Mouse (Mus musculus) forebrain, embryonic 14.5 days (tissue): Measurements from ENCODE around the gene Gramd1b. TPM values are rescaled to one million over a fixed set of nuclear protein-coding genes. Genes with fewer than 3 reads are reported as not detected.

Source experiments
- ATAC-seq: fragments of 200-750 bp; cut with Nextera tagmentation; 2 replicates; pipeline ENCODE4 v1.8.0; 2017; ENCODE audit warnings: mild to moderate bottlenecking, moderate library complexity
- DNase-seq: peaks from one replicate; pipeline ENCODE4 v3.0.0-alpha.2; 2015; ENCODE audit warnings: low spot score
- H3K27ac ChIP-seq: fragments of 300-500 bp; sonication (generic); 2 replicates; pipeline ENCODE4 v1.5.1; 2014; ENCODE audit warnings: low read depth, mild to moderate bottlenecking, control low read depth, low read length, moderate library complexity
- H3K27me3 ChIP-seq: fragments of 300-500 bp; sonication (generic); replicated peaks from 2 replicates; pipeline ENCODE4 v1.6.1; 2014; ENCODE audit warnings: low read length, control low read depth, mixed read lengths; ENCODE audit not compliant: control insufficient read depth, insufficient read depth
- H3K36me3 ChIP-seq: fragments of 300-500 bp; sonication (generic); 2 replicates; pipeline ENCODE4 v1.6.1; 2014; ENCODE audit warnings: low read length, control low read depth; ENCODE audit not compliant: control insufficient read depth, insufficient read depth
- H3K4me1 ChIP-seq: fragments of 300-500 bp; sonication (generic); 2 replicates; pipeline ENCODE4 v1.6.1; 2014; ENCODE audit warnings: antibody characterized with exemption, low read length, control low read depth; ENCODE audit not compliant: control insufficient read depth, insufficient read depth
- H3K4me2 ChIP-seq: fragments of 300-500 bp; sonication (generic); 2 replicates; pipeline ENCODE4 v1.6.1; 2014; ENCODE audit warnings: mild to moderate bottlenecking, control low read depth, low read length
- H3K4me3 ChIP-seq: fragments of 300-500 bp; sonication (generic); 2 replicates; pipeline ENCODE4 v1.5.1; 2014; ENCODE audit warnings: low read depth, low read length, control low read depth
- H3K9ac ChIP-seq: fragments of 300-500 bp; sonication (generic); 2 replicates; pipeline ENCODE4 v1.6.1; 2014; ENCODE audit warnings: mild to moderate bottlenecking, low read length, control low read depth, moderate library complexity
- H3K9me3 ChIP-seq: fragments of 300-500 bp; sonication (generic); replicated peaks from 2 replicates; pipeline ENCODE4 v1.6.1; 2016; ENCODE audit warnings: low read length, control low read depth, mixed read lengths; ENCODE audit not compliant: control insufficient read depth
- WGBS: fragments of 180-500 bp; shearing (Covaris S2); extraction: QIAGEN DNeasy Blood & Tissue Kit; methylation state at CpG from one replicate; pipeline ENCODE4 v1.1.7; 2014; 5-methylcytosine and 5-hydroxymethylcytosine counted together
- polyA plus RNA-seq: library from polyadenylated mRNA; unstranded; fragments of >200 nt; fragmentation: Nextera tagmentation; extraction: Ambion mirVana; gene quantifications from 2 replicates; pipeline ENCODE4 v1.2.1, GENCODE M21; 2014

Gene Gramd1b
- polyA plus RNA-seq, 1 experiment from 2014 or later: 8.6 TPM

GRCm38 (mm10) chr9:40322372-40322771, 208.8 kb downstream of the Gramd1b start:
- Histone ChIP-seq H3K4me3 (no peak overlapping the region), H3K9ac (no peak overlapping the region), H3K27me3 (no peaks in the 10 kb centered on the region), H3K36me3 (peaks cover 12% of the 10 kb centered on the region), H3K27ac (no peak overlapping the region), H3K4me2 (no peak overlapping the region), H3K4me1 (no peaks in the 10 kb centered on the region), H3K9me3 (no peaks in the 10 kb centered on the region)
- 91% methylated on average over 3 of the region's 3 CpGs for WGBS
- no peak for DNase-seq
- ATAC-seq: no peak

GRCm38 (mm10) chr9:40321668-40322003, 209.5 kb downstream of the Gramd1b start:
- 87% methylated on average over 3 of the region's 3 CpGs for WGBS
- Histone ChIP-seq H3K27me3 (no peaks in the 10 kb centered on the region), H3K9me3 (no peaks in the 10 kb centered on the region), H3K4me1 (no peaks in the 10 kb centered on the region), H3K9ac (no peak overlapping the region), H3K27ac (no peak overlapping the region), H3K36me3 (peaks cover 17% of the 10 kb centered on the region), H3K4me2 (no peak overlapping the region), H3K4me3 (no peak overlapping the region)
- no peak for DNase-seq
- no peak for ATAC-seq

GRCm38 (mm10) chr9:40320879-40321667, 210.1 kb downstream of the Gramd1b start:
- H3K36me3 ChIP-seq: peaks cover 17% of the 10 kb centered on the region
- DNase-seq: no peak
- no peak for ATAC-seq
- H3K4me3 ChIP-seq: no peak overlapping the region
- no peak overlapping the region for H3K4me2 ChIP-seq
- no peak overlapping the region for H3K9ac ChIP-seq
- H3K27ac ChIP-seq: no peak overlapping the region
- no peaks in the 10 kb centered on the region for H3K9me3 ChIP-seq
- H3K4me1 ChIP-seq: no peaks in the 10 kb centered on the region
- 58% methylated on average over 12 of the region's 12 CpGs for WGBS
- H3K27me3 ChIP-seq: no peaks in the 10 kb centered on the region

- Histone ChIP-seq H3K4me1 (no peaks in the 10 kb centered on the region), H3K9me3 (no peaks in the 10 kb centered on the region), H3K4me3 (no peak overlapping the region), H3K4me2 (no peak overlapping the region), H3K36me3 (peaks cover 20% of the 10 kb centered on the region), H3K27ac (no peak overlapping the region), H3K27me3 (no peaks in the 10 kb centered on the region), H3K9ac (no peak overlapping the region)
- 92% methylated on average over 8 of the region's 8 CpGs for WGBS
- ATAC-seq (no peak), DNase-seq (no peak)
These were observed 210.8 kb downstream of the Gramd1b start for GRCm38 (mm10) chr9:40320405-40320804.

GRCm38 (mm10) chr9:40318771-40319170, 212.4 kb downstream of the Gramd1b start:
- WGBS: 91% methylated on average over 5 of the region's 5 CpGs
- Histone ChIP-seq H3K36me3 (peaks cover 31% of the 10 kb centered on the region), H3K4me1 (no peaks in the 10 kb centered on the region), H3K4me3 (no peak overlapping the region), H3K27ac (no peak overlapping the region), H3K9me3 (no peaks in the 10 kb centered on the region), H3K27me3 (no peaks in the 10 kb centered on the region), H3K4me2 (no peak overlapping the region), H3K9ac (no peak overlapping the region)
- no peak for ATAC-seq
- no peak for DNase-seq

- DNase-seq (no peak), ATAC-seq (no peak)
- Histone ChIP-seq H3K27me3 (no peaks in the 10 kb centered on the region), H3K4me1 (no peaks in the 10 kb centered on the region), H3K9me3 (no peaks in the 10 kb centered on the region), H3K36me3 (peaks cover 35% of the 10 kb centered on the region), H3K9ac (no peak overlapping the region), H3K27ac (no peak overlapping the region), H3K4me2 (no peak overlapping the region), H3K4me3 (no peak overlapping the region)
- WGBS: 89% methylated on average over 4 of the region's 4 CpGs
These were observed 213.4 kb downstream of the Gramd1b start for GRCm38 (mm10) chr9:40317735-40318134.

- Histone ChIP-seq H3K4me3 (no peak overlapping the region), H3K9ac (no peak overlapping the region), H3K36me3 (peaks cover 42% of the 10 kb centered on the region), H3K27me3 (no peaks in the 10 kb centered on the region), H3K27ac (no peak overlapping the region), H3K4me1 (no peaks in the 10 kb centered on the region), H3K4me2 (no peak overlapping the region), H3K9me3 (no peaks in the 10 kb centered on the region)
- ATAC-seq (no peak), DNase-seq (no peak)
- WGBS: 89% methylated on average over 9 of the region's 9 CpGs
These were observed 214.1 kb downstream of the Gramd1b start for GRCm38 (mm10) chr9:40316865-40317660.

- ATAC-seq (no peak), DNase-seq (no peak)
- whole genome bisulfite sequencing: 78% methylated on average over 9 of the region's 9 CpGs
- Histone ChIP-seq H3K9ac (no peak overlapping the region), H3K4me3 (no peak overlapping the region), H3K4me1 (no peaks in the 10 kb centered on the region), H3K27me3 (no peaks in the 10 kb centered on the region), H3K9me3 (no peaks in the 10 kb centered on the region), H3K27ac (no peak overlapping the region), H3K4me2 (no peak overlapping the region), H3K36me3 (peaks cover 64% of the 10 kb centered on the region)
These were observed 219.4 kb downstream of the Gramd1b start for GRCm38 (mm10) chr9:40311813-40312212.

- Histone ChIP-seq H3K4me1 (no peaks in the 10 kb centered on the region), H3K9me3 (no peaks in the 10 kb centered on the region), H3K36me3 (peaks cover 75% of the 10 kb centered on the region), H3K27me3 (no peaks in the 10 kb centered on the region), H3K9ac (no peak overlapping the region), H3K4me2 (no peak overlapping the region), H3K27ac (no peak overlapping the region), H3K4me3 (no peak overlapping the region)
- ATAC-seq: no peak
- DNase-seq: no peak
- 99% methylated on average over 6 of the region's 6 CpGs for WGBS
These were observed 221.3 kb downstream of the Gramd1b start for GRCm38 (mm10) chr9:40309876-40310275.
